Comparison of ENCODE assay signal across 8 mouse cellular contexts in the genomic region with DNA sequence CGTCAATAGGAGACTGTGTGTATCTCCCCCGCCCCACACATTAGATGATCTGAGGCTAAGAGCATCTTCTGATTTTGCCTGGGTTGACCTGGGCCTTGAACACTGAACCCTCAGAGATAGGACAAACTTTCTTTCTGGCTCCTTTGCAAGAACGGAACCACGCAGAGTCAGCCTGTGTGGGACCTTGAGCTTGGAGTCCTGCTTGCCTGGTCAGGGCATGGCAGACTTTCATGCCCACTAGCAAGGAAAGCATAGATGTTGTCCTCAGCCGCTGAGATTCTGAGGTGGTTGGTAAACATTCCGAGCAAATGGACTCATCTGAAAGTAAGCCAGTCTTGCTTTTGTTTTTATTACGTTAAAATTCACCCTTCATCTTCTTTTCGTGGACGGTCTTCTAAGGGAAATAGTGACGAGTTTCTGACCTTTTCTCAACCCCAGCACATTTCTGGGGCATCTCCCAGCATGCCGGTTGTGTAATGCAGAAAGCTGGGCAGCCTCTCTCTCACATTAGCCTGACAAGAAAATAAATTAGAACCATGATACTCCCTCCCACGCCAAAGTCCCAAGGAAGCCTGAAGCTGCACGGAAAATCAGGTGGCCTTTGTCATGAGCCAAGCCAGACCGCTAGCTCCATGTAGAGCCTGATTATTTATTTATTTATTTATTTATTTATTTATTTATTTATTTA.
DNase-seq lines count a peak whose midpoint lies in the region; ATAC-seq and TF ChIP-seq lines count a peak whose summit lies in the region.

No protein-coding gene starts in this region.

- H3K27ac ChIP-seq in embryonic facial prominence, embryonic 14.5 days (replicated peaks; ENCODE audit: low read depth, low read length), result no peak overlapping the region
- no peak overlapping the region for H3K27ac ChIP-seq in limb, embryonic 14.5 days (replicated peaks; ENCODE audit: low read depth, low read length)

- no peaks in the 10 kb centered on the region for H3K9me3 ChIP-seq in embryonic facial prominence, embryonic 14.5 days (ENCODE audit: control insufficient read depth, low read length)
- no peaks in the 10 kb centered on the region for H3K9me3 ChIP-seq in limb, embryonic 14.5 days (ENCODE audit: control insufficient read depth, low read length)

- TF ChIP-seq POLR2A in limb, embryonic 14.5 days (IDR thresholded peaks at IDR 0.05; ENCODE audit: borderline replicate concordance, extremely low read depth, insufficient read depth, insufficient read length), result no peak

- no peak overlapping the region for H3K4me2 ChIP-seq in embryonic facial prominence, embryonic 14.5 days (ENCODE audit: low read depth, low read length)
- no peak overlapping the region for H3K4me2 ChIP-seq in limb, embryonic 14.5 days (replicated peaks; ENCODE audit: low read depth, low read length, severe bottlenecking)

- no peak overlapping the region for H3K9ac ChIP-seq in embryonic facial prominence, embryonic 14.5 days (ENCODE audit: low read depth, low read length)
- no peak overlapping the region for H3K9ac ChIP-seq in limb, embryonic 14.5 days (ENCODE audit: low read depth, low read length, severe bottlenecking)

- H3K36me3 ChIP-seq in embryonic facial prominence, embryonic 14.5 days (ENCODE audit: control insufficient read depth, insufficient read depth, low read length), result no peaks in the 10 kb centered on the region
- no peaks in the 10 kb centered on the region for H3K36me3 ChIP-seq in limb, embryonic 14.5 days (ENCODE audit: control insufficient read depth, insufficient read depth, low read length)

- ATAC-seq in embryonic facial prominence, embryonic 14.5 days (ENCODE audit: low read depth), result peak; percentile 41
- ATAC-seq in limb, embryonic 14.5 days (ENCODE audit: low FRiP score, low read depth), result peak; percentile 84; the same call in 1 of the 2 replicates
- ATAC-seq in monocyte, adult 5-6 weeks (replicated peaks; ENCODE audit: insufficient number of reproducible peaks, low FRiP score, low TSS enrichment, poor library complexity, severe bottlenecking), result no peak

- DNase-seq in layer of hippocampus, adult 9-11 months, result peak; percentile 25
- DNase-seq in layer of hippocampus, postnatal 36 days, result no peak
- peak; percentile 51 for DNase-seq in adrenal gland, postnatal 10 days
- DNase-seq in embryonic facial prominence, embryonic 14.5 days (ENCODE audit: low spot score), result no peak
- no peak for DNase-seq in limb, embryonic 14.5 days (ENCODE audit: low spot score)
- peak; percentile 52 for DNase-seq in skeletal muscle tissue, adult 2 months (ENCODE audit: low read depth, low spot score)
- no peak for DNase-seq in c-Kit-positive CD71-positive TER-119-positive erythroid progenitor cells, embryonic 14.5 days (ENCODE audit: low spot score)

- H3K4me1 ChIP-seq in embryonic facial prominence, embryonic 14.5 days (ENCODE audit: control insufficient read depth, insufficient read depth, low read length), result no peaks in the 10 kb centered on the region
- no peaks in the 10 kb centered on the region for H3K4me1 ChIP-seq in limb, embryonic 14.5 days (ENCODE audit: control insufficient read depth, insufficient read depth, low read length)

- 76% methylated on average over 14 of the region's 14 CpGs for WGBS in embryonic facial prominence, embryonic 14.5 days
- WGBS in limb, embryonic 14.5 days, result 80% methylated on average over 14 of the region's 14 CpGs

- H3K4me3 ChIP-seq in embryonic facial prominence, embryonic 14.5 days (ENCODE audit: low read depth, low read length), result no peak overlapping the region
- no peak overlapping the region for H3K4me3 ChIP-seq in limb, embryonic 14.5 days (replicated peaks; ENCODE audit: low read length)

- no peaks in the 10 kb centered on the region for H3K27me3 ChIP-seq in embryonic facial prominence, embryonic 14.5 days (replicated peaks; ENCODE audit: control insufficient read depth, insufficient read depth, low read length)
- no peaks in the 10 kb centered on the region for H3K27me3 ChIP-seq in limb, embryonic 14.5 days (ENCODE audit: control insufficient read depth, insufficient read depth, low read length)

Comparison
In these comparisons a context has a peak if more than half of its experiments do, and no peak if none do; other contexts are left out.
1. DNase-seq: peak in layer of hippocampus, adult 9-11 months (single experiment), adrenal gland, postnatal 10 days (single experiment) and skeletal muscle tissue, adult 2 months (single experiment); none in layer of hippocampus, postnatal 36 days (0 of 2), embryonic facial prominence, embryonic 14.5 days (single experiment), limb, embryonic 14.5 days (single experiment) and c-Kit-positive CD71-positive TER-119-positive erythroid progenitor cells, embryonic 14.5 days (single experiment).